Mouse (Mus musculus) CD4-positive helper T cell, adult 2 months (primary cell): ENCODE results near the gene Efcab14.

Experiments used
- DNase-seq: peaks from one replicate; pipeline ENCODE4 v3.0.0-alpha.2; 2012; ENCODE audit warnings: low read depth, missing footprints, low spot score

Efcab14 gene

DNA sequence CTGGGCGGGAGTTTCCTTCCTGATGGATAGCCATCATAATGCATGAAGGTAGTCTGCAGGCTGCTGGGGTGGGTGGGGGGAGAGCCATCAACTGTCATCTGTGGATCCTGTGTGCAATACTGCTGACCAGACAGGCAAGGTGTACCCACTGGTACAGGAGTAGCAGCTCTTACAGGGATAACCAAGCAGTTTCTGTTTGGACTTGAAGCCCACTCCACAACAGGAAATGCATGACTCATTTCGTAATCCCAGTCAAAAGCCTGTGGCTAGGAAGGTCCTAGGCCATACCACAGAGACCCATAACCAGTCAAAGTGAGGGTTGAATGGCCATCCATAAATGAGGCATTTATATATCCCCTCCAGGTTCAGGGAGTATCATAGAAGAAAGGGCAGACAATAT, 40.1 kb downstream of the Efcab14 start:
- DNase-seq, result no peak

DNA sequence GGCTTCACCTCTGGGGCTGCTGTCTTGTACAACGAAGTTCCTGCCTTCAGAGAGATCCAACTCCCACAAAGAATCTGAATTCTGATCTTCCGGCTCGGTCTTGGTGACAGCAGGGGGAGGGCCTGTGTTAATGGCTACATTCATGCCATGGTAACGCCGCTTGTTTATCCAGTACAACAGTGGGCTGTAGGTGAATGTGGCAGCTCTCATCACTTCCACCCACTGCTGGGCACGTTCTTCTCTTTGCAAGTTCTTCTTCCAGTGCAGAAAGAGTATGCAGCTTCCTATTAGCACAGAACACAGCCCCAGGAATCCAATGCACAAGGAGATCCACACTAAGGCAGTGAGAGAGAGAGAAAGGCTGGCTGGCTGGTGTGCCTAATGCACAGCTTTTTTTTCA, 42.7 kb downstream of the Efcab14 start:
- DNase-seq, result no peak

DNA sequence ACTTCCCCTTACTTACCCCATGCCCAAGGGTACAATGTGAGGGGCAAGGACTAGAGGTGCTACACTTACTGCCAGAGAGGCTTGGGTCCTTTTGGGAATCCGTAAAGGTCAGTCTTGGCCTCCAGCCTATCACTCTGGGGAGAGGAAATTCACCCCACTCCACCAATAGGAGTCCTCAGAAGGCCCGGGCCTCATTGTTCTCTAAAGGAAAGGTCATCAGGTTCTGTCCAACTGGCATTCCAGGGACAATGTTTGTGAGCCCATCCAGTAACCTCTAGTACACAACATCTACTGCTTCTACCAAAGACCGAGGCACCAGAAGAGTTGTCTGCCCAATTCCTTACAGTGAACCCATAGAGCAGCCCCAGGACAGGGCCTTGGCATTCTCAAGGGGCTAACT, 43.4 kb downstream of the Efcab14 start, which contains the start of gene Tex38:
TSS of gene Tex38 (minus strand) at position 101 of the 400 bp plus-strand sequence.
- no peak for DNase-seq

DNA sequence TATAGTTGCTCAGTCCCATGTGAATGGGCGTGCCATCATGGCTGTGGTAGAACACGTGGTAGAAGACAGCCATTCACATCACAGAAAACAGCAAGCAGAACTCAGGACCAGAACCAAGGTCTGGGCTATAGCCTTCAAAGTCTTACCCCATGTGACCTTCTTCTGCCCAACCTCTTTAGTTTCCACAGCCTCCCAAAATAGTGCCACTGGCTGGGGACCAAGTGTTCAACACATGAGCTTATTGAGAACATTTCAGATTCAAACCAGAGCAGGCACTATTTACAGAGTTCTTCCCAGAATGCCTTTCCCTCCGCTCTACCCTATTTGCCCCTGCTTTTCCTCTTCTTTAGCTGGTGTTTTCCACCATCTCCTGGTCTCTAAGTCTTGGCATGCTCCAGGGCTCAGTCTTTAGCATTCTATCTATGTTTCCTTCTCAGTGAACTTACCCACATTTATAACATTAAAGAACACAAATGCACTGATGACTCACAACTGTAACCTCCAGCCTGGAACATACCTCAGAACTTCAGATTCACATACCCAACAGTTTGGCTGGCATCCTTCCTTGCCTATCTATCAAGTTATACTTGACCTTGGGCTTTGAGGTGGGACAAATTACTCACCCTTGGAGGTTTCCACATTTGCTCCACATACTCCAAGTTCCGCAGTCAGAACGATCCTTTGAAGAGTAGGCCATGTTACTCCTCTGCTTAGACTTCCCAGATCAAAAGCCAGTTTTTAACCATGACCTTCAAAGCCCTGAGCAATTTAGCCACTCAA, 44.7 kb downstream of the Efcab14 start:
- no peak for DNase-seq

DNA sequence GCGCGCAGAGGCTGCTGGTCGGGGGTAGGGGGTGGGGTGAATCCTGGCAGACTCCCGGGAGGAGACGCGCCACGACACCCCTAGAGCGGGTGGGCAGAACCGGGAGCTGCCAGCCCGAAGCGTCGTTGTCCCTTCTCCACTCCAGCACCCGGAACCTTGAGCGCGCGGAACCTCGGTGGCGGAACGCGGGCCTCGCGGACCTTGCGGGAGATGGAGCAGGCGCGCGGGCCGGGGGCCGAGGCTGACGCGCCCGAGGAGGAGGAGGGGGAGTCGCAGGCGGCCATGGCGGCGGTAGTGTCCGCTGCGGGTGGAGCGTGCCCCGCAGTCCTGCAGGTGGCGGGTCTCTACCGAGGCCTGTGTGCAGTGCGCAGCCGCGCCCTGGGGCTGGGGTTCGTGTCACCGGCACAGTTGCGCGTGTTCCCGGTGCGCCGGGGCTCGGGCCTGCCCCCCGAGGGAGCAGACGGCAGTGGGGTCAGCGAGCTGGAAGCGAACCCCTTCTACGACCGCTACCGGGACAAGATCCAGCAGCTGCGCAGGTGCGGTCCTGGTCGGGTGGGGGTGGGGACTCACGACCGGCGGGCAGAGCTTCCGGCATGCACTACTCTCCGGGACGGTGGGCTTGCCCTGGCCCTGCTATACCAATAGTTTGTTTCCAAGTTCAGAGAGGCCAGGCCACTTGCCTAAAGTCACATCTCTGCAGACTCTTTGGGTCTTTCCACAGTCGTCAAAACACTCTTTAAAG, 47.4 kb downstream of the Efcab14 start, which contains the start of gene Atpaf1:
TSS of gene Atpaf1 (plus strand) at position 44 of the 742 bp plus-strand sequence.
- peak; percentile 78 for DNase-seq

DNA sequence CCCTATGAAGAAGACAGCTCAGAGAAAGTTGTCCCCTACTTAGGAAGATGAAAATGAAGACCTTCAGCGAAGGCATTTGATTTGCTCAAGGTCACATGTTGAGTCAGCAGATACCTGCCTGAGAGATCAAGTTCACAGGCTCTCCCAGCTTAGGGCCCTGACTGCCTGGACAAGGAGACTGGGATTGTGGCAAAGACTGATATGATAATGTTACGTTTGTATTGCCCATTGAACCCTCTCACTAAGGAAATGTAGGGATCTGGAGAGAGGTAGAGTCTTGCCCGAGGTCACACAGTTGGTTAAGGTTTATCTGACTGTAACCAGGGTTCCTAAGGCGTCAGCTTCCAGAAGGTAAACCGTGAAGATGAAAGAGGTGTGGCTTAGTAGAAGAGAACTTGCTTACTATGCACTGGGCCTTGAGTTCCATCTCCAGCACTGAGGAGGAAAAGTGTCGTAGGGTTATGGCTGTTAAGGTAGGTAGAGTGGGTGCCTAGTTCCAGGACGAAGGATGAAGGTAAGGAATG, 48.0 kb downstream of the Efcab14 start:
- peak; percentile 5 for DNase-seq

DNA sequence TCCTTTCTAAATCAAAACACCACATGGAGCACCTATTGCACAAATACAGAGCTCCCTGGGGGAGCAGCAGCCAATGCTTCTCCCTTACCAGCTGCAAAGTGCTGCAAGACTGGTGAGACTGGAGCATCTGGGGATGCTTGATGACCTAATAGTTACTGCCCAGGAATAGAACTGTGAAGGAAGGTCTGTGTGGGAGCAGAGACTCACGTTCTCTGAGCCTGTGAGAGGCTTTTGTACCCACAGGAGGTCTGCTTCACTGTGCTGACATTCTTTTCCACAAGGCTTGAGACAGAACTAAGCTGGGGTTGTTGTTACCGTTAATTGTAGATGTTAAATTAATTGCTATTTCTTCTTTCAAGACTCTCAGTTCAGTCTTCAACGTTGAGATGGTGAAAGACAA, 53.3 kb downstream of the Efcab14 start:
- DNase-seq, result no peak

DNA sequence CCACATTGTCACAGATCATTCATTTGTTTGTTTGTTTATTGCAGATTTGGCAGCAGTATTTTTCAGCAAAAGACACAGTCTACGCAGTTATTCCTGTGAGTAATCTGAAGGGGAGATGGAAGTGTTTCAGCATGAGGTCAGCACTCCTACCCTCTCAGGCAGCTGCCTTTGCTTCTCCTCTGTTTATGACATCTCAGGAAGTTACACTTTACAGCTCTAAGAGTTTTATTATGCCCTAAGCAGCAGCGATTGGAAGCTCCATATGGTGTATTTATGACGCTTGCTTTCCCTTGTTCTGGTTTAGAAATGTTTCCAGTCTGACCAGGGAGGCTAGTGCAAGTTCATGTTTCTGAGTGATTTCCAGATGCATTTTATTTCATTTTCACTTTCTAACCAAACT, 57.8 kb downstream of the Efcab14 start:
- DNase-seq, result no peak

DNA sequence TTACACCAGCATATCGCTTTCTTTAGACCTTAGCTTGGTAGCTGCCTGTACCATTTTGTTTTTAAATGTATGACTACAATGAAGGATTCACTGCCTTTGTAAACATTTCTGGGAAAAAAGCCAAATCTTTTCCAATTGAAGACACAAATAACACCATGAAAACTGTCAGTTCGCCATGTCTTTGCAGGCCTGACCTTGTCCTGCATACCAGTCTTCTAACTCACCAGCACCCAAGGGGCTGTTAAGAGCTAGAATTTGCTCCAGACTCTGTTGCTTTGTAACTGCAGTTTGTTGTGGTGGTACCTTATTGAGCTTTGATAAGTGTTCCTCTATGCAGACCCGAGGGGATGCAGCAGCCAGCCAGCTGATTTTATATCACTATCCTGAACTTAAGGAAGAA, 62.4 kb downstream of the Efcab14 start:
- DNase-seq, result no peak

DNA sequence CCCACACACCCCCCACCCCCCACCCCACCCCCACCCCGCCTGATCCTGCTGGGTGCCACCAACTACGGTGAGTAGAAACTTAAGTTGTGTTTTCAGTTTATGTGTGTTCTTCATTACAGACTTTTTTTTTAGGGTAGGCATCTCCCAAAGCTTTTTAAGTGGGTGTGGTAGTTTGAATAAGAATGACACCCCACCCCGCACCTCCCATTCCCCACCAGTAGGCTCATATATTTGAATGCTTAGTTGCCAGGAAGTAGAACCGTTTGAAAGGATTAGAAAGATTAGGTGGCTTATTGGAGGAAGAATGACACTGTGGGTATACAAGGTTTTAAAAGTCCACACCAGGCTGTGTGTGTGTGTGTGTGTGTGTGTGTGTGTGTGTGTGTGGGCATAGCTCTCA, 74.8 kb downstream of the Efcab14 start:
- no peak for DNase-seq

DNA sequence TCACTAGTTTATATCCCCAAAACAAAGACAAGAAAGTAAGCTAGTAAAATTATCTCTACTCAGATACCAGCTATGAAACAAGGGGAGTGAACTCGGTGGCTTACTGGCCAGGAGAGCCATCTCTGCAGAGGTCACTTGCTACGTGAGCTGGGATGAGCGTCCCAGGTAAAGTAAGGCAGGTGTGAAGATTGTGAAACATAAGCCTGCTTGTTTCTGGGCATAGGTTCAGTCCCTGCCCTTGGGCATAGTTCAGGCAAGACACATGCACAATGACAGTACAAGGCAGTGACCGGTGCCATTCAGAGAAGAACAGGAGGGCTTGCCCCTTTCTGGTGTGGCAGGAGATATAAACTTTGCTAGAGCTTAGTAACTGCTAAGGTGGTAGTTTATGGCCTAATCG, 78.1 kb downstream of the Efcab14 start:
- no peak for DNase-seq

DNA sequence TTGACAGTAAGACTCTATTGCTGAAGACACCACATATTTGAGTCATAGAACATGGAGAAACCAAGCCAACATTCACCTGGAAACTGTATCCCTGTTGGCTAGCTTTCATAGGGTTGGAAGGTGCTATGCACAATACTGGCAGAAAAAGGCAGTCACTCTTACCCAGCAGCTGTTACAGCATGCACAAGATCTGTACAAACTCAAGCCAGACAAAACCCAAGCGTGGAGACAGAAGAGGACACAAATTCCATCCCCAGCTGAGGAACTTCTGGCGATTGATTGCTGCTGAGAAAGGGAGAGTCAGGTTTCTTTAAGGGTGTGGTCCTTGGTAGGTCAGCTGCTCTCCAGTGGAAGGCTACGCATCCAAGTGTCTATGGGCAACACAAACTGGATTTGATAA, 82.7 kb downstream of the Efcab14 start:
- DNase-seq, result no peak

DNA sequence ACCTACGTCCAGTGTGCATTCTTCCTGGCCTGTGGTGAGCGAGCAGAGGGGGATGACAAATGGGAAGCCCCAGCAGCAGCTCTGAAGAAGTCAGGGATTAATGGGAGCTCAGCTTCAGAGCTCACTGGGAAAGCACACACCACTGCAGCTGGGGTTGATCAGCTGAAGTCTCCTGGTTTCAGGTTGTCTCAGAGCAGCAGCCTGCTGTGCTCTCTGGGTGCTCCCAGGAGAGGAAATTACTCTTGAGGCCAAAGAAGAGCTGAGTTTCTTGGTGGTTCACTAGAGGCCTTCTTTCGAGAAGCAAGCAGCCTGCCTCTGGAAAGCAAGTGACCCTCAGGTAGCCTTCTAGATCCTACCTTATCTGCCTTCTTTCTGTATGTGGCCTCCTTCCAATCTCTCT, 83.4 kb downstream of the Efcab14 start:
- DNase-seq, result no peak

DNA sequence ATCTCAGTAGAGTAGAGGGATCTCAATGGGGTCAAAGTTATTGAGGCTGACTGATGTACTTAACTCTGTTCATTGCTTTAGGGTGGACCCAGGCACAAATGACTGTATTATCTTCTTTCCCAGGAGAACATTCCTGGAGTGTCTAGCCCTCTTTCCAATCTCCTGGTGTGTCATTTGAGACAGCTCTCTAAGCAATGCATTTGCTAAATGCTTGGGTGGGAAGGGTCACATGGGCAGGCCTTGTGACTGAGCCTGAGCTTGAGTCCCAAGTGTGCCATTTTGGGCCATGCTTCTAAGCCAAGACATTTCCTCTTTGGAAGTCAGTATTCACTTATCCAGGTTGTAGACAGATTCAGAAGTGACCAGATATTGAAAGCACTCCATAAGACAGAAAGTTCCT, 83.9 kb downstream of the Efcab14 start:
- no peak for DNase-seq

DNA sequence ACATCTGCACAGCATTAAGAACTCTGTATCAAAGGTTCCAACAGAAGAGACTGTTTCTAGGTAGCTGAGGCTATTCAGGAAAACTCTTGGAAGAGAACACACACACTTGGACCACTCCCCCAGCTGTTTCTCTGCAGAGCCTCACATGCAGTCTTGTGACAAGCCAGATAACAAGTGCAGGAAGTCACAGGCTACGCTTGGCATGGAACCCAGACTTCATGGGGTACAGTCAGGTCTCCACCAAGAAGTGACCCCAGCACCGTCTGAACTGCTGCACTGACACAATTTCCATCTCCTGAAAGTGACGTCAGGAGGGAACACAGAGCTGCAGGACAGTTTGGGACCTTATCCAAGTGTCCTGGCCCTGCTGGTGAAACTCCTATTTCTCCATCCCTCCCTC, 84.4 kb downstream of the Efcab14 start:
- no peak for DNase-seq

DNA sequence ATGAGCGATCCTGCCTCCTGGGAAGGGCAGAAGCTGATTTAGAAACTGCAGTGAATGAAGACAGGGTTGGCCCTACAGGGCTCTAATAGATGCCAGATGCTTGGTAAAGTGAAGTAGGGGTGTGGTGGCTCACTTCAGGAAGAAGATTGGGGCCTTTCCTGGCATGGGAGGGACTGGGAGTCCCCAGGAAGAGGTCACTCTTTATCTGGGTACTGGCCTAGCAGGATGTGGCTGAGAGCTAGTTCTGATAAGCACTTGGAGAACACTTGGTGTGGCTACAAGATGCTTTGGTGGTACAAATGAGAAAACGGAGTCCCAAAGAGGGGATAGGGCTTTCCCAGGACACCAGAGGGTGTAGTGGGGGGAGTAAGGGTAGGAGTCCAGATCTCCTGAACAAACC, 86.6 kb downstream of the Efcab14 start:
- no peak for DNase-seq

DNA sequence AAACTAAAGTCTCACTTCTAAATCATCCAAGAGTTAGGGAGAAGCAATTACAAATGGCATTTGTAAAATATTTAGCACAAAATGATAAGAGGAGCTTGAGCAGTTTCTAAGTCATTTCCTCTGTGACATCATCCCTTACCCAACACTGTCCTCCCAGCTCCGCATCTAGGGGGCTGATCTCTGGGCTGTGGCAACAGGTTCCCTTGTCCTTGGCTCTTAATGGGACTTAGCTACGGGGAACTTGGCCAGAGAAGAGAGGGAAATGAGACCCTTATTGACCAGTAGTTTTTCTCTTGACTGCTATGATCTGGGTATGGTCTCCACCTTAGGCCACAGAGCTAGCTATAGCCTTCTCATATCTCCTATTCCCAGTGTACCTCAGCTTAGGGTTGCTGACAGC, 87.7 kb downstream of the Efcab14 start:
- no peak for DNase-seq
